Mouse (Mus musculus) lung, adult 2 months (tissue): Measurements from ENCODE around the gene Vax2. TPM values are rescaled to one million over a fixed set of nuclear protein-coding genes. Genes with fewer than 3 reads are reported as not detected.

Experiments
- DNase-seq: peaks from one replicate; pipeline ENCODE4 v3.0.0; 2022
- H3K4me1 ChIP-seq: fragments of 200-500 bp; 2 replicates; pipeline ENCODE4 v1.6.1; 2011; ENCODE audit warnings: low read length; ENCODE audit not compliant: control insufficient read depth, insufficient read depth
- H3K4me3 ChIP-seq: fragments of 200-500 bp; replicated peaks from 2 replicates; pipeline ENCODE3; 2011; ENCODE audit warnings: low read depth, mild to moderate bottlenecking, control low read depth, low read length; ENCODE audit errors: extremely low read depth
- CTCF ChIP-seq: fragments of 200-500 bp; IDR thresholded peaks from 2 replicates; pipeline ENCODE4 v1.5.1; 2011; ENCODE audit warnings: mild to moderate bottlenecking, low read length, control low read depth; ENCODE audit not compliant: insufficient read depth
- POLR2A ChIP-seq: fragments of 200-500 bp; IDR thresholded peaks from 2 replicates; pipeline ENCODE4 v1.6.1; 2011; ENCODE audit warnings: low read depth, mild to moderate bottlenecking, control low read depth, low read length, borderline replicate concordance; ENCODE audit errors: extremely low read depth
- WGBS: fragments of 180-500 bp; shearing (Covaris S2); methylation state at CpG from one replicate; pipeline ENCODE4 v1.1.7; 2018; 5-methylcytosine and 5-hydroxymethylcytosine counted together
- polyA plus RNA-seq: library from polyadenylated mRNA; depleted of rRNA; stranded (reverse); fragments of >200 nt; gene quantifications from 2 replicates; pipeline ENCODE4 v1.2.3, GENCODE M21; 2012

Vax2 gene
- polyA plus RNA-seq, 1 experiment, result not detected

DNA sequence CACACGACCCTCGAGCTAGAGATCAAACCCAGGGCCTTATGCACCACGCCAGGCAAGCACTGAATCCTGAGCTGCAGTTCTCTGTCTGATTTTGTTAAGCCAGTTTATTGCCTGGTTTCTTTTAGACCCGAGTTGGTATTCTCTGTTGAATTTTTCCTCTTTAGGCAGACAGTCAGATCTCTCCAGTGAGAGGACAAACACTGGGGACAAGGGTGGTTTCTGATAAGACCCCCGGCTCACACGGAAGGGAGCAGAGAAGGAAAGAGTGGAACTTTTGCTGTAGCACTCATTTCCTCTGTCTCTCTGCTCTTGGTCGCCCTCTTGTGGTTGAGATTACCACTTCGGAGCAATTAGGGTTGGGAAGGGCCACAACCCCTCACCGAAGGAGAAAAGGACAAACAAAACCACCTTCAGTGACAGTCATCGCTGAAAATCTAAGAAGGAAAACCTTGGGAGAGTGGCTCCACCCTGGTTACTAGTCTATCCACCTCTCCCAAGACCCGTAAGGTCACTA lies 39.2 kb downstream of the Vax2 start:
- TF ChIP-seq CTCF (peak; percentile 61), POLR2A (no peak)
- 9% methylated on average over 11 of the region's 11 CpGs for WGBS
- H3K4me3 ChIP-seq, result no peak overlapping the region
- no peaks in the 10 kb centered on the region for H3K4me1 ChIP-seq
- DNase-seq, result peak; percentile 51

DNA sequence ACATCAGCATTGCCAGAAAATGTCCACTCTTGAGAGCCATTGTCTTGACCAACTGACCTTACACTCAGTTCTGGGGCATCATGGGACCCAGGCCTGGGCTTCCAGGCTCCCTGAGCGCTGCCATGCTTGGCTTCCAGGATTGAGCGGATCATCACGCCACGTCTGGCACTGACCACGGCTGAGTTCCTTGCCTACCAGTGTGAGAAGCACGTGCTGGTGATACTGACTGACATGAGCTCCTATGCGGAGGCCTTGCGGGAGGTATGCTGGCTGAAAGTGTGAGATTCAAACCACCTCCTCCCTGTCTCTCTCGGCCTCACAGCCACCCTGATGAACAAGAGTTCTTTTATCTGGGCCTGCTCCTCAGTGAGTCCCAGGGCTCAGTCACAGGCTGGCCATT lies 45.0 kb downstream of the Vax2 start:
- Histone ChIP-seq H3K4me3 (no peak overlapping the region), H3K4me1 (no peaks in the 10 kb centered on the region)
- TF ChIP-seq CTCF (no peak), POLR2A (no peak)
- WGBS, result 76% methylated on average over 9 of the region's 9 CpGs
- DNase-seq, result no peak

DNA sequence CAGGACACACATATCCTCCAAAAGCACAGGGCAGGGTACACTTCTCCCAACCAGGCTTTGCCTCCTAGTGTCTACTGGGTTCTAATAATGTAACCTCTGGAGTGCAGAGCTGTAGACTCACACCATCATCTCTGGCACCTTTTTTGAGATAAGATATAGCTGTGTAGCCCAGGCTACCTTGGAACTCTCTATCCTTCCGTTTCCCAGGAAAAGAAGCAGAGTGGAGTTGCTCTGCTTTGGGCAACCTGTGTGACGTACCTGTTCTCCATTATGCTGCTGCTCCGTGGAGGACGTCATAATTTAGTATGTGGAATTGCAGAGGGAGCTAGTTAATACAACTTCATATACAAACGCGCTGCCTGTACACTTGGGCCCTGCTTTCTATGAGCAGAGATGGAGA lies 51.3 kb downstream of the Vax2 start, which contains the start of gene Ankrd53:
Gene Ankrd53, plus strand, starts transcription at position 301 of the 400 bp plus-strand sequence.
- peaks cover 6% of the 10 kb centered on the region; the same call in 1 of the 2 replicates for H3K4me1 ChIP-seq
- TF ChIP-seq CTCF (no peak), POLR2A (no peak)
- H3K4me3 ChIP-seq, result peak within 1 kb of the TSS; percentile 4
- 34% methylated on average over 6 of the region's 6 CpGs for WGBS
- no peak for DNase-seq

DNA sequence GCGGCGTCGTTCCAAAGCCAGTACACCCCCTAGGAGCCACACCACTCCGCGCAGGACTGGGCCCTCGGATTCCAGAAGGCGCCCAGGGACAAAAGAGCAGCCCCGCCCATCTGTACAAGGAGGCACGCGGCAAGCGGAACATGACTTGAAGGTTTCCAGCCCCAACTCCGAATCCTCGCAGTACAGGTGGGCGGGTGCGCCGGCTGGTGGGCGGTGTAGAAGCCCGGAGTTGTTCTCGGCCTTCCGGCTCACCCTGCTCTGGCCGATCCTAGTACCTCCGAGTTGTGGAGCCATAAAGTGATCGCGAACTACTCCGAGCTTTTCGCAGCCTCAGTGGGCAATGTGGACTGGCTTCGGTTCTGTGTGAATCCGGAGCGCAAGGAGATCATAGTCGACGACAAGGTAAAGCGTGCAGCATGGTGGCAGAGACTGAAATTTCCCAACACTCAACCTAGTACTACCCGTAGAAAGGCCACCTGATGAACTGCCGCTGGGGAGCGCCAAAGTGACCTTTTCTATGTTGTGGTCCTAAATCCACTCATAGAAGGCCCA lies 51.9 kb downstream of the Vax2 start:
- peak; percentile 34 for DNase-seq
- WGBS, result 4% methylated on average over 35 of the region's 35 CpGs
- peak overlapping the region; percentile 4 for H3K4me3 ChIP-seq
- no peak for TF ChIP-seq CTCF
- no peak for TF ChIP-seq POLR2A
- H3K4me1 ChIP-seq, result peaks cover 6% of the 10 kb centered on the region; the same call in 1 of the 2 replicates

DNA sequence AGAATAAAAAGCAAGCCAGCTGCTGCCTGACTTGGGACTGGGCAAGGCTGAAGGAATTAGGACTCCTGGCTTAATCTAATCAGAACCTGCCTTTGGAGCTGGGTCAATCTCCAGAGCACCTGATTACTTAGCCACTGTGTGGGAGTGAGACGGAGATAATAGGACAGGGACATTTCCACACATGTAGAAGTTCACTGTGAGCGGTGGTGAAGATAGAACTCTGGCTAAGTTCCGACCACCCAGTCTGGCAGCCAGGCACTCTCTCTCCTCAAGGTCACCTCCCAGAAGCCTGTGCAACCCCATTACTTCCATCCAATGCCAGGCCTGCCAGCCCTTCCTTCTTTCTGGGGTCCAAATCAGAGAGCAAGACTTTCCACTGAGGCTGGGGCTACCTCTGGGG lies 55.9 kb downstream of the Vax2 start:
- DNase-seq, result no peak
- 91% methylated on average over 3 of the region's 3 CpGs for WGBS
- H3K4me1 ChIP-seq, result peaks cover 10% of the 10 kb centered on the region
- TF ChIP-seq POLR2A (no peak), CTCF (no peak)
- no peak overlapping the region for H3K4me3 ChIP-seq

DNA sequence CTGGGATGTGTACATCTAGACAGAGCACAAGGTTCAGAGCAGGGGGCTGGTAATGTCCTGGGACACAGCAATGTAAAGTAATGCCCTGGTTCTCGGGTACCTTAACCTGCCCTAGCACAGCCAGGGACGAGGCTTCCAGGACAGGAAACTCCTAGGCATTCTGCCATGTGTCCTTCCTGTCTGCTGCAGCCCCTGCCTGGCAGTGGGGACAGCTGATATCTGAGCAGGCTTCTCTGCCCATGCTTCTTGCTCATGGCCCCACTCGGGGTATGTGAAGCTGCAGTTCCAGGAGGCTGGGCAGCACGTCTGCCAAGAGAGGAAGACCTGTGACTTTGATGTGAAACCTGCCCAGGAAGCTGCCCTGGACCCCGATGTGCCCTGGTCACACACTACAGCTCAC lies 57.4 kb downstream of the Vax2 start:
- 30% methylated on average over 5 of the region's 5 CpGs for WGBS
- no peak for DNase-seq
- peaks cover 4% of the 10 kb centered on the region; the same call in 1 of the 2 replicates for H3K4me1 ChIP-seq

GRCm38 (mm10) chr6:83774126-83774525 lies 63.1 kb downstream of the Vax2 start:
- TF ChIP-seq CTCF (no peak), POLR2A (no peak)
- WGBS, result 49% methylated on average over 9 of the region's 9 CpGs
- H3K4me1 ChIP-seq, result peaks cover 7% of the 10 kb centered on the region
- DNase-seq, result no peak
- H3K4me3 ChIP-seq, result no peak overlapping the region

More for the DNA sequence above, 57.4 kb downstream of the Vax2 start:
- no peak overlapping the region for H3K4me3 ChIP-seq
- no peak for TF ChIP-seq POLR2A
- TF ChIP-seq CTCF, result no peak

DNA sequence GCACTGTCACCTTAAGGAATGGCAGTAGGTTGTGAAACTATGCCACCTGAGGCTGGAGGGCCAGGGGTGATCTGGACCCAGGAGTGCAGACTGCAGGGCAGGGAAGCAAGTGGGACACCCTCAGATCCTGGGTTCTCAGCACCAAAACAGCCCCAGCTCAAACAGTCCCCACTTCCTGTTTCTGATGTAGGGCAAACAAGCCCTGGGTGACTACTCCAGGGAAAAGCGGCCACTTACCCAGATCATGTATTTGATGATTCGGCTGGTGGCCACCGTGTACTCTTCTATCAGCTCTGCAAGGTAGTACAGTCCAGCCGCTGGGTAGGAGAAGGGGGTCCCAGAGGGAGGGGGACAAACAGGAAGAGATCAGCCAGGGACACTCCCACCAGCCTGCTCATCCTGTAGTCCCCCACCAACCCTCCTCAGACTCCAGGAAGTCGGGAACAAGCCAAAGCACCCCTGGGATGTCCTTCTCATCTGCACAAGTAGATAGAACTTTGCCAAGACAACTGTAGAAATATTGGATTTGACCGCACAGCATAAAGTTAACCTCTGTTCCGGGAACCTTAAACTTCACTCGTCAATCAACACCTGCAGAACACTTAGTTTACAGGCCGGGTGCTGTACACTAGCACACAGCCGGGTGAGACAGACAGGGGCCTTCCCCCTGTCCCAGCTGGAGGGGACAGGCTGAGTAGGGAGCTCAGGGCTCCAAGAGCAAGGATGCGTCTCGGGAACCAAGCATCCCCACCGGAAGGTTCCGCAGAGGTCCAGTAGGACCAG lies 63.9 kb downstream of the Vax2 start:
- peak overlapping the region; percentile 98 for H3K4me3 ChIP-seq
- TF ChIP-seq POLR2A, result no peak
- no peak for TF ChIP-seq CTCF
- WGBS, result under 1% methylated on average over 14 of the region's 14 CpGs
- H3K4me1 ChIP-seq, result peaks cover 7% of the 10 kb centered on the region
- no peak for DNase-seq

GRCm38 (mm10) chr6:83775638-83776293 lies 64.7 kb downstream of the Vax2 start, which contains the start of gene Tex261:
Gene Tex261 (minus strand): TSS chr6:83775813.
- DNase-seq, result peak; percentile 85
- WGBS, result under 1% methylated on average over 45 of the region's 45 CpGs
- Histone ChIP-seq H3K4me3 (peak within 1 kb of the TSS; percentile 98), H3K4me1 (peaks cover 7% of the 10 kb centered on the region)
- TF ChIP-seq CTCF (peak; percentile 77), POLR2A (peak; percentile 81)
